In genomic region chr15:99226090-99226489, GRCm38 (mm10) we compare ENCODE assay signal across 12 mouse cellular contexts. TPM values are rescaled to one million over a fixed set of nuclear protein-coding genes. Genes with fewer than 3 reads are reported as not detected.
A peak's percentile ranks its signal among the peaks of the same experiment; 100 is the strongest.
DNase-seq lines count a peak whose midpoint lies in the region; ATAC-seq and TF ChIP-seq lines count a peak whose summit lies in the region.
"Had no signal": no experiment of that assay in that cellular context is flagged by ENCODE, and none has a peak within 500 bp of the region (broad histone marks: within the 10 kb centered on the region; RNA-seq: fewer than 3 reads in every experiment).

No protein-coding gene starts in this region.

- DNase-seq in hindbrain, embryonic 10.5 days (ENCODE audit: low spot score): peak; percentile 22
- DNase-seq in midbrain, postnatal 0 days (ENCODE audit: low spot score): no peak
- no peak for DNase-seq in midbrain, embryonic 14.5 days
- DNase-seq in adrenal gland, postnatal 25 days: no peak
- DNase-seq in cerebellum, adult 9-11 months: no peak
- DNase-seq: gastrocnemius, postnatal 14 days; retina, postnatal 1 day had no signal

- H3K4me2 ChIP-seq in hindbrain, embryonic 16.5 days (ENCODE audit: low read length): no peak overlapping the region
- H3K4me2 ChIP-seq in midbrain, postnatal 0 days (ENCODE audit: low read depth, low read length, poor library complexity, severe bottlenecking): no peak overlapping the region
- no peak overlapping the region for H3K4me2 ChIP-seq in midbrain, embryonic 14.5 days (ENCODE audit: low read length)
- 0 out of 2 replicates have a peak overlapping the region, but pooled peaks have one; percentile 60 for H3K4me2 ChIP-seq in hindbrain, embryonic 12.5 days (replicated peaks)

- TF ChIP-seq CTCF in midbrain, postnatal 0 days (IDR thresholded peaks at IDR 0.05): no peak

- H3K27ac ChIP-seq in hindbrain, embryonic 10.5 days: no peak overlapping the region
- H3K27ac ChIP-seq in hindbrain, embryonic 16.5 days (ENCODE audit: low read depth, low read length): no peak overlapping the region
- H3K27ac ChIP-seq in midbrain, postnatal 0 days (ENCODE audit: low read depth, low read length): no peak overlapping the region
- no peak overlapping the region for H3K27ac ChIP-seq in midbrain, embryonic 14.5 days (replicated peaks; ENCODE audit: low read depth, low read length)
- H3K27ac ChIP-seq in hindbrain, embryonic 12.5 days: no peak overlapping the region

- H3K27me3 ChIP-seq in hindbrain, embryonic 10.5 days (ENCODE audit: insufficient read depth, poor library complexity, severe bottlenecking): peaks cover 100% of the 10 kb centered on the region
- H3K27me3 ChIP-seq in hindbrain, embryonic 16.5 days (replicated peaks; ENCODE audit: control insufficient read depth, insufficient read depth, low read length): peaks cover 65% of the 10 kb centered on the region
- H3K27me3 ChIP-seq in midbrain, postnatal 0 days (ENCODE audit: insufficient read depth, low read length): peaks cover 80% of the 10 kb centered on the region
- peaks cover 73% of the 10 kb centered on the region for H3K27me3 ChIP-seq in midbrain, embryonic 14.5 days (ENCODE audit: control insufficient read depth, insufficient read depth, low read length)
- peaks cover 98% of the 10 kb centered on the region for H3K27me3 ChIP-seq in hindbrain, embryonic 12.5 days

- WGBS in hindbrain, embryonic 10.5 days: 17% methylated on average over 14 of the region's 14 CpGs
- whole genome bisulfite sequencing in hindbrain, embryonic 16.5 days: 17% methylated on average over 14 of the region's 14 CpGs
- WGBS in midbrain, postnatal 0 days: 18% methylated on average over 14 of the region's 14 CpGs
- WGBS in midbrain, embryonic 14.5 days: 13% methylated on average over 14 of the region's 14 CpGs
- 19% methylated on average over 14 of the region's 14 CpGs for WGBS in hindbrain, embryonic 12.5 days

- peaks cover 74% of the 10 kb centered on the region for H3K4me1 ChIP-seq in hindbrain, embryonic 10.5 days (replicated peaks)
- H3K4me1 ChIP-seq in hindbrain, embryonic 16.5 days (ENCODE audit: control insufficient read depth, insufficient read depth, low read depth, low read length): peaks cover 23% of the 10 kb centered on the region
- H3K4me1 ChIP-seq in midbrain, postnatal 0 days (ENCODE audit: insufficient read depth, low read length): peaks cover 12% of the 10 kb centered on the region
- H3K4me1 ChIP-seq in midbrain, embryonic 14.5 days (ENCODE audit: control insufficient read depth, insufficient read depth, low read length): peaks cover 13% of the 10 kb centered on the region; the same call in 1 of the 2 replicates
- peaks cover 39% of the 10 kb centered on the region for H3K4me1 ChIP-seq in hindbrain, embryonic 12.5 days

- H3K9ac ChIP-seq in hindbrain, embryonic 16.5 days (ENCODE audit: low read depth, low read length): no peak overlapping the region
- no peak overlapping the region for H3K9ac ChIP-seq in midbrain, postnatal 0 days (replicated peaks; ENCODE audit: low read length, poor library complexity, severe bottlenecking)
- no peak overlapping the region for H3K9ac ChIP-seq in midbrain, embryonic 14.5 days (replicated peaks; ENCODE audit: low read length)
- H3K9ac ChIP-seq in hindbrain, embryonic 12.5 days: no peak overlapping the region

- H3K9me3 ChIP-seq in hindbrain, embryonic 10.5 days: no peaks in the 10 kb centered on the region
- no peaks in the 10 kb centered on the region for H3K9me3 ChIP-seq in hindbrain, embryonic 16.5 days (ENCODE audit: control insufficient read depth, low read length)
- H3K9me3 ChIP-seq in midbrain, postnatal 0 days (ENCODE audit: low read length): no peaks in the 10 kb centered on the region
- no peaks in the 10 kb centered on the region for H3K9me3 ChIP-seq in midbrain, embryonic 14.5 days (ENCODE audit: control insufficient read depth, low read length)
- H3K9me3 ChIP-seq in hindbrain, embryonic 12.5 days (replicated peaks): no peaks in the 10 kb centered on the region

- no peak for ATAC-seq in hindbrain, embryonic 16.5 days
- ATAC-seq in midbrain, postnatal 0 days (ENCODE audit: low FRiP score): no peak
- no peak for ATAC-seq in midbrain, embryonic 14.5 days (ENCODE audit: low FRiP score, low TSS enrichment)
- ATAC-seq in hindbrain, embryonic 12.5 days (ENCODE audit: low FRiP score): no peak
- ATAC-seq in megakaryocyte, adult 5-6 weeks (ENCODE audit: poor library complexity, severe bottlenecking): no peak

- H3K4me3 ChIP-seq in hindbrain, embryonic 10.5 days: peak overlapping the region; percentile 53
- H3K4me3 ChIP-seq in hindbrain, embryonic 16.5 days (ENCODE audit: low read length): no peak overlapping the region
- H3K4me3 ChIP-seq in midbrain, postnatal 0 days (ENCODE audit: low read depth, low read length): 0 out of 2 replicates have a peak overlapping the region, but pooled peaks have one; percentile 2
- H3K4me3 ChIP-seq in midbrain, embryonic 14.5 days (replicated peaks; ENCODE audit: low read depth, low read length): no peak overlapping the region
- H3K4me3 ChIP-seq in hindbrain, embryonic 12.5 days: peak overlapping the region; percentile 39; the same call in 1 of the 2 replicates
- H3K4me3 ChIP-seq: myocyte had no signal

- no peaks in the 10 kb centered on the region for H3K36me3 ChIP-seq in hindbrain, embryonic 10.5 days
- no peaks in the 10 kb centered on the region for H3K36me3 ChIP-seq in hindbrain, embryonic 16.5 days (ENCODE audit: control insufficient read depth, insufficient read depth, low read length)
- H3K36me3 ChIP-seq in midbrain, postnatal 0 days (ENCODE audit: insufficient read depth, low read length): no peaks in the 10 kb centered on the region
- H3K36me3 ChIP-seq in midbrain, embryonic 14.5 days (ENCODE audit: control insufficient read depth, insufficient read depth, low read length): no peaks in the 10 kb centered on the region
- no peaks in the 10 kb centered on the region for H3K36me3 ChIP-seq in hindbrain, embryonic 12.5 days

RNA-seq across cellular contexts. Expression of gene Kcnh3, which starts 1.4 kb away (rescaled TPM):
- 0.04 and 0.12 TPM in 2 replicates for polyA plus RNA-seq in hindbrain, embryonic 10.5 days (2016; fragmentation: Nextera tagmentation; extraction: Ambion mirVana)
- 1.1 TPM in 2 replicates for polyA plus RNA-seq in hindbrain, embryonic 16.5 days (2015; fragmentation: Nextera tagmentation; extraction: Ambion mirVana)
- total RNA-seq in midbrain, postnatal 0 days (2014; rRNA removed): 1.6 and 3.6 TPM in 2 replicates
- 0.60 and 0.67 TPM in 2 replicates for polyA plus RNA-seq in midbrain, postnatal 0 days (2015; fragmentation: Nextera tagmentation; extraction: Ambion mirVana)
- 0.49 and 0.72 TPM in 2 replicates for polyA plus RNA-seq in midbrain, embryonic 14.5 days (2014; fragmentation: Nextera tagmentation; extraction: Ambion mirVana)
- 0.40 TPM in 1 of 2 replicates, not detected in the other for polyA plus RNA-seq in hindbrain, embryonic 12.5 days (2016; fragmentation: Nextera tagmentation; extraction: Ambion mirVana)
- total RNA-seq in adrenal gland, postnatal 25 days (2021): 0.67 and 1.2 TPM in 2 replicates
- not detected in 2 replicates for total RNA-seq in megakaryocyte, adult 5-6 weeks (2015)
- total RNA-seq in megakaryocyte, adult 5-6 weeks (2017): not detected in 2 replicates
- total RNA-seq: gastrocnemius, postnatal 14 days; hematopoietic stem cell, adult 5-6 weeks had no signal

RNA-seq across cellular contexts. Expression of gene Mcrs1, which starts 25.7 kb away (rescaled TPM):
- 194 and 213 TPM in 2 replicates for polyA plus RNA-seq in hindbrain, embryonic 10.5 days (2016; fragmentation: Nextera tagmentation; extraction: Ambion mirVana)
- polyA plus RNA-seq in hindbrain, embryonic 16.5 days (2015; fragmentation: Nextera tagmentation; extraction: Ambion mirVana): 204 and 215 TPM in 2 replicates
- total RNA-seq in midbrain, postnatal 0 days (2014; rRNA removed): 223 and 225 TPM in 2 replicates
- 207 and 222 TPM in 2 replicates for polyA plus RNA-seq in midbrain, postnatal 0 days (2015; fragmentation: Nextera tagmentation; extraction: Ambion mirVana)
- polyA plus RNA-seq in midbrain, embryonic 14.5 days (2014; fragmentation: Nextera tagmentation; extraction: Ambion mirVana): 219 and 239 TPM in 2 replicates
- polyA plus RNA-seq in hindbrain, embryonic 12.5 days (2016; fragmentation: Nextera tagmentation; extraction: Ambion mirVana): 178 and 179 TPM in 2 replicates
- 32.5 and 54.6 TPM in 2 replicates for total RNA-seq in adrenal gland, postnatal 25 days (2021)
- total RNA-seq in megakaryocyte, adult 5-6 weeks (2015): 30.6 and 38.3 TPM in 2 replicates
- 29.4 and 30.4 TPM in 2 replicates for total RNA-seq in megakaryocyte, adult 5-6 weeks (2017)

Comparison
In these comparisons a context has a peak if more than half of its experiments do, and no peak if none do; other contexts are left out.
1. H3K4me3 ChIP-seq: peak in hindbrain, embryonic 10.5 days (single experiment), midbrain, postnatal 0 days (single experiment) and hindbrain, embryonic 12.5 days (single experiment); none in hindbrain, embryonic 16.5 days (single experiment) and midbrain, embryonic 14.5 days (single experiment).